Mouse (Mus musculus) embryonic facial prominence, embryonic 11.5 days (tissue): Measurements from ENCODE around the gene Tnks2. TPM values are rescaled to one million over a fixed set of nuclear protein-coding genes. Genes with fewer than 3 reads are reported as not detected.

Experiments
- ATAC-seq: fragments of 200-750 bp; cut with Nextera tagmentation; replicated peaks from 2 replicates; pipeline ENCODE4 v1.8.0; 2017; ENCODE audit warnings: low read depth; ENCODE audit not compliant: insufficient number of reproducible peaks, low FRiP score, low TSS enrichment
- DNase-seq: peaks from one replicate; pipeline ENCODE4 v3.0.0-alpha.2; 2015; ENCODE audit warnings: low spot score
- H3K27ac ChIP-seq: fragments of 300-500 bp; sonication (generic); replicated peaks from 2 replicates; pipeline ENCODE4 v1.5.1; 2014; ENCODE audit warnings: mild to moderate bottlenecking, low read depth, low read length, control low read depth
- H3K27me3 ChIP-seq: fragments of 300-500 bp; sonication (generic); 2 replicates; pipeline ENCODE4 v1.6.1; 2014; ENCODE audit warnings: mild to moderate bottlenecking, low read length, moderate library complexity, mixed read lengths; ENCODE audit not compliant: control insufficient read depth, insufficient read depth
- H3K36me3 ChIP-seq: fragments of 300-500 bp; sonication (generic); replicated peaks from 2 replicates; pipeline ENCODE4 v1.6.1; 2014; ENCODE audit warnings: low read depth, mild to moderate bottlenecking, low read length, moderate library complexity, mixed read lengths; ENCODE audit not compliant: control insufficient read depth, insufficient read depth
- H3K4me1 ChIP-seq: fragments of 300-500 bp; sonication (generic); 2 replicates; pipeline ENCODE4 v1.6.1; 2014; ENCODE audit warnings: low read length, mixed read lengths; ENCODE audit not compliant: control insufficient read depth, insufficient read depth
- H3K4me2 ChIP-seq: fragments of 300-500 bp; sonication (generic); 2 replicates; pipeline ENCODE4 v1.6.1; 2014; ENCODE audit warnings: low read depth, mild to moderate bottlenecking, control low read depth, low read length, moderate library complexity
- H3K4me3 ChIP-seq: fragments of 300-500 bp; sonication (generic); 2 replicates; pipeline ENCODE4 v1.5.1; 2014; ENCODE audit warnings: low read depth, low read length, control low read depth
- H3K9ac ChIP-seq: fragments of 300-500 bp; sonication (generic); replicated peaks from 2 replicates; pipeline ENCODE4 v1.6.1; 2014; ENCODE audit warnings: mild to moderate bottlenecking, control low read depth, low read length
- H3K9me3 ChIP-seq: fragments of 300-500 bp; sonication (generic); replicated peaks from 2 replicates; pipeline ENCODE4 v1.6.1; 2016; ENCODE audit warnings: mild to moderate bottlenecking, low read length, inconsistent platforms, mixed read lengths; ENCODE audit not compliant: control insufficient read depth
- WGBS: fragments of 180-500 bp; shearing (Covaris S2); extraction: QIAGEN DNeasy Blood & Tissue Kit; methylation state at CpG from one replicate; pipeline ENCODE4 v1.1.7; 2014; 5-methylcytosine and 5-hydroxymethylcytosine counted together
- polyA plus RNA-seq: library from polyadenylated mRNA; unstranded; fragments of >200 nt; fragmentation: Nextera tagmentation; extraction: Ambion mirVana; gene quantifications from 2 replicates; pipeline ENCODE4 v1.2.1, GENCODE M21; 2014

Gene Tnks2
- polyA plus RNA-seq, 1 experiment from 2014 or later: 92.3 TPM

GRCm38 (mm10) chr19:36834532-36835431, 750 bp downstream of the Tnks2 start:
- Histone ChIP-seq H3K9ac (peak overlapping the region; percentile 91), H3K36me3 (peaks cover 3% of the 10 kb centered on the region), H3K4me2 (peak overlapping the region; percentile 77), H3K4me1 (no peaks in the 10 kb centered on the region), H3K9me3 (no peaks in the 10 kb centered on the region), H3K27ac (peak overlapping the region; percentile 95), H3K4me3 (peak overlapping the region; percentile 89), H3K27me3 (no peaks in the 10 kb centered on the region)
- DNase-seq: peak; percentile 62
- peak; percentile 44; the same call in 1 of the 2 replicates for ATAC-seq
- WGBS: 0% methylated on average over 62 of the region's 62 CpGs

GRCm38 (mm10) chr19:36836035-36836434, 2.0 kb downstream of the Tnks2 start:
- Histone ChIP-seq H3K4me2 (peak overlapping the region; percentile 57), H3K4me3 (peak overlapping the region; percentile 30), H3K4me1 (no peaks in the 10 kb centered on the region), H3K9me3 (no peaks in the 10 kb centered on the region), H3K9ac (no peak overlapping the region), H3K27ac (no peak overlapping the region), H3K36me3 (peaks cover 3% of the 10 kb centered on the region), H3K27me3 (no peaks in the 10 kb centered on the region)
- 52% methylated on average over 4 of the region's 4 CpGs for WGBS
- peak; percentile 35 for DNase-seq
- no peak for ATAC-seq

- H3K4me1 ChIP-seq: no peaks in the 10 kb centered on the region
- no peak overlapping the region for H3K4me3 ChIP-seq
- no peak overlapping the region for H3K4me2 ChIP-seq
- H3K36me3 ChIP-seq: peaks cover 5% of the 10 kb centered on the region
- H3K9ac ChIP-seq: no peak overlapping the region
- 98% methylated on average over 3 of the region's 3 CpGs for WGBS
- DNase-seq: no peak
- H3K9me3 ChIP-seq: no peaks in the 10 kb centered on the region
- H3K27ac ChIP-seq: no peak overlapping the region
- H3K27me3 ChIP-seq: no peaks in the 10 kb centered on the region
- ATAC-seq: no peak
Measured at GRCm38 (mm10) chr19:36840301-36840700, 6.3 kb downstream of the Tnks2 start.

- H3K36me3 ChIP-seq: peaks cover 4% of the 10 kb centered on the region
- ATAC-seq (no peak), DNase-seq (no peak)
- no peaks in the 10 kb centered on the region for H3K4me1 ChIP-seq
- 94% methylated on average over 11 of the region's 11 CpGs for WGBS
- H3K27ac ChIP-seq: no peak overlapping the region
- no peak overlapping the region for H3K4me2 ChIP-seq
- no peak overlapping the region for H3K9ac ChIP-seq
- H3K9me3 ChIP-seq: no peaks in the 10 kb centered on the region
- no peak overlapping the region for H3K4me3 ChIP-seq
- H3K27me3 ChIP-seq: no peaks in the 10 kb centered on the region
Measured at GRCm38 (mm10) chr19:36843866-36844265, 9.8 kb downstream of the Tnks2 start.

- peaks cover 4% of the 10 kb centered on the region for H3K36me3 ChIP-seq
Measured at GRCm38 (mm10) chr19:36845924-36846323, 11.9 kb downstream of the Tnks2 start.

GRCm38 (mm10) chr19:36853831-36854230, 19.8 kb downstream of the Tnks2 start:
- H3K4me1 ChIP-seq: no peaks in the 10 kb centered on the region
- H3K27ac ChIP-seq: no peak overlapping the region
- no peaks in the 10 kb centered on the region for H3K9me3 ChIP-seq
- H3K9ac ChIP-seq: no peak overlapping the region
- H3K27me3 ChIP-seq: no peaks in the 10 kb centered on the region
- no peak overlapping the region for H3K4me3 ChIP-seq
- DNase-seq (no peak), ATAC-seq (no peak)
- H3K36me3 ChIP-seq: peaks cover 3% of the 10 kb centered on the region
- 91% methylated on average over 2 of the region's 2 CpGs for WGBS
- no peak overlapping the region for H3K4me2 ChIP-seq

More at GRCm38 (mm10) chr19:36845924-36846323, 11.9 kb downstream of the Tnks2 start:
- 92% methylated on average over 5 of the region's 5 CpGs for whole genome bisulfite sequencing
- H3K9me3 ChIP-seq: no peaks in the 10 kb centered on the region
- no peak overlapping the region for H3K9ac ChIP-seq
- H3K4me2 ChIP-seq: no peak overlapping the region
- no peak overlapping the region for H3K4me3 ChIP-seq
- ATAC-seq: no peak
- no peak for DNase-seq
- no peaks in the 10 kb centered on the region for H3K27me3 ChIP-seq
- no peak overlapping the region for H3K27ac ChIP-seq
- no peaks in the 10 kb centered on the region for H3K4me1 ChIP-seq

- Histone ChIP-seq H3K4me2 (no peak overlapping the region), H3K9me3 (no peaks in the 10 kb centered on the region), H3K9ac (no peak overlapping the region), H3K4me1 (no peaks in the 10 kb centered on the region), H3K27me3 (no peaks in the 10 kb centered on the region), H3K27ac (no peak overlapping the region), H3K4me3 (no peak overlapping the region), H3K36me3 (peaks cover 5% of the 10 kb centered on the region)
- DNase-seq: no peak
- 95% methylated on average over 9 of the region's 9 CpGs for WGBS
- ATAC-seq: no peak
Measured at GRCm38 (mm10) chr19:36857851-36858250, 23.8 kb downstream of the Tnks2 start.

- no peaks in the 10 kb centered on the region for H3K4me1 ChIP-seq
- no peaks in the 10 kb centered on the region for H3K27me3 ChIP-seq
- peaks cover 5% of the 10 kb centered on the region for H3K36me3 ChIP-seq
- no peak overlapping the region for H3K9ac ChIP-seq
- ATAC-seq: no peak
- no peak overlapping the region for H3K27ac ChIP-seq
- H3K9me3 ChIP-seq: no peaks in the 10 kb centered on the region
- 93% methylated on average over 5 of the region's 5 CpGs for WGBS
- no peak for DNase-seq
- H3K4me3 ChIP-seq: no peak overlapping the region
- H3K4me2 ChIP-seq: no peak overlapping the region
Measured at GRCm38 (mm10) chr19:36860393-36860792, 26.4 kb downstream of the Tnks2 start.
